Mouse (Mus musculus) NIH3T3 (cell line): Measurements from ENCODE around the gene Rin2.

Experiments
- DNase-seq: peaks from one replicate; pipeline ENCODE4 v3.0.0-alpha.2; 2012; ENCODE audit warnings: low read depth

Rin2 gene

GRCm38 (mm10) chr2:145675142-145675755, at the start of gene Rin2:
Gene Rin2, plus strand, starts transcription at chr2:145675215.
- DNase-seq: peak; percentile 85

GRCm38 (mm10) chr2:145631123-145631798, 43.8 kb upstream of the Rin2 start:
- DNase-seq: no peak

- DNase-seq: peak; percentile 17
Measured at GRCm38 (mm10) chr2:145631799-145632174, 43.2 kb upstream of the Rin2 start.

GRCm38 (mm10) chr2:145633811-145634210, 41.2 kb upstream of the Rin2 start:
- DNase-seq: peak; percentile 36

- no peak for DNase-seq
Measured at GRCm38 (mm10) chr2:145640255-145640984, 34.6 kb upstream of the Rin2 start.

GRCm38 (mm10) chr2:145655373-145655960, 19.5 kb upstream of the Rin2 start:
- no peak for DNase-seq

GRCm38 (mm10) chr2:145656121-145656520, 18.9 kb upstream of the Rin2 start:
- no peak for DNase-seq

- DNase-seq: peak; percentile 69
Measured at GRCm38 (mm10) chr2:145656716-145657115, 18.3 kb upstream of the Rin2 start.

GRCm38 (mm10) chr2:145661242-145661641, 13.8 kb upstream of the Rin2 start:
- no peak for DNase-seq

GRCm38 (mm10) chr2:145663899-145664298, 11.1 kb upstream of the Rin2 start:
- no peak for DNase-seq

GRCm38 (mm10) chr2:145664311-145664710, 10.7 kb upstream of the Rin2 start:
- DNase-seq: no peak

GRCm38 (mm10) chr2:145668135-145668534, 6.9 kb upstream of the Rin2 start:
- no peak for DNase-seq

- DNase-seq: peak; percentile 63
Measured at GRCm38 (mm10) chr2:145670131-145670530, 4.9 kb upstream of the Rin2 start.

GRCm38 (mm10) chr2:145674496-145675141, 396 bp upstream of the Rin2 start:
- peak; percentile 24 for DNase-seq

- peak; percentile 83 for DNase-seq
Measured at GRCm38 (mm10) chr2:145675756-145676543, 935 bp downstream of the Rin2 start.

- peak; percentile 67 for DNase-seq
Measured at GRCm38 (mm10) chr2:145676544-145676925, 1.5 kb downstream of the Rin2 start.

- peak; percentile 43 for DNase-seq
Measured at GRCm38 (mm10) chr2:145676936-145677335, 1.9 kb downstream of the Rin2 start.

GRCm38 (mm10) chr2:145680141-145680540, 5.1 kb downstream of the Rin2 start:
- peak; percentile 41 for DNase-seq

- DNase-seq: no peak
Measured at GRCm38 (mm10) chr2:145680762-145681161, 5.7 kb downstream of the Rin2 start.

GRCm38 (mm10) chr2:145681626-145682025, 6.6 kb downstream of the Rin2 start:
- DNase-seq: peak; percentile 35

GRCm38 (mm10) chr2:145682924-145683323, 7.9 kb downstream of the Rin2 start:
- DNase-seq: peak; percentile 36
